Mouse (Mus musculus) ES-CJ7 (cell line): Measurements from ENCODE around the gene Acvr1.

Experiments
- DNase-seq: peaks from one replicate; pipeline ENCODE4 v3.0.0; 2011; ENCODE audit warnings: low read depth, low spot score

The Acvr1 gene

GRCm38 (mm10) chr2:58479536-58479935, 87.4 kb downstream of the Acvr1 start:
- DNase-seq: no peak

- DNase-seq: no peak
Observed at GRCm38 (mm10) chr2:58478144-58478543, 88.8 kb downstream of the Acvr1 start.

DNA sequence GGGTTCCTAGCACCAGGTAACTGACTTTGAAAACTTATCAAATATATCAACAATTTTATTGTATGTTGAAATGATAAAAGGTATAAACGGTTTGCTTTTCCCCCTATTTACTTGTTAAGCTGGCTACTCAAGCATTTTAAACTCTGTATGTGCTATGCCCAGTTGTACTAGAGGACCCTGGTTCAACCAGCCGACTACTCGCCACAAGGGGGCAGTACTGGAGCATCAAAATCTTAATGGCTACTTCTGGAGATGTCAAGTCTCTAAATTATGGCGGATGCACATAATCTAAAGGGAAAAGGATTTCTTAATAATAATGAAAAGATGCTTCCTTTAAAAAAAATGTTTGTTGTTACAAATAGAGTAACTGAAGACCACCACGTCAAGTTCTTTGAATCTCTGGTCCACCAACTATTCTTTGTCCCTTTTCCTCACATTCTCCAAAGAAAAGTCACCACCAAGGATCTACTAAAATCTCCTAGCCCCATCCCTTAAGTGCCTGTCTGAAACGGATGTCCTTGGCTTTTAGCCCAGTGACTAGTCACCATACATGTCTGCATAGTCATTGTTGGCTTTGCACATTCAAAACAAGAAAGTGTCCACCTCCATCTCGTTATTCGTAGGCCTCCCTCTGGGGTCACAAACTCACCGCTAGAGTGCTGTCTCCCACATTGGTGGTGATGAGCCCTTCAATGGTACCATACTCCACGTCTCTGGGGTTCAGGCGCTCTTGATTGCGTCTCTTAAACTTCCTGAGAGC, 89.8 kb downstream of the Acvr1 start:
- DNase-seq: peak; percentile 72

DNA sequence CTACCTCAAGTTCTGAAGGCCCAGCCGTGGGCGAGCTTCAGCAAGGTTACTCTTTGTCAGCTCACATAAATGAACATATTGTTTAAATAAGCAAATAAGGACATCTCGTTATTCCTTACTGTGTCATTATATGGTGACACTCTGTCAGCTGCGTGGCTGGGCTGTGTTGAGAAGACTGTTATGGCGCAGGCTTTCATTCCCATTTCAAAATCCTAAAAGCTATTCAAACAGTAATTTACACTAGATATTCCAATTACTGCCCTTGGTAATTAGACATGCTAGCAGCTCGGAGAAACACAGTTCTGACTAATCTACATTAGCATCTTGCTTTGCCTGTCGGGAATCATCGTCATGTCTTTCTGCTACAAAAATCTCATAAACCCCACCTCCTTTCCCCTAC, 91.4 kb downstream of the Acvr1 start:
- DNase-seq: no peak

DNA sequence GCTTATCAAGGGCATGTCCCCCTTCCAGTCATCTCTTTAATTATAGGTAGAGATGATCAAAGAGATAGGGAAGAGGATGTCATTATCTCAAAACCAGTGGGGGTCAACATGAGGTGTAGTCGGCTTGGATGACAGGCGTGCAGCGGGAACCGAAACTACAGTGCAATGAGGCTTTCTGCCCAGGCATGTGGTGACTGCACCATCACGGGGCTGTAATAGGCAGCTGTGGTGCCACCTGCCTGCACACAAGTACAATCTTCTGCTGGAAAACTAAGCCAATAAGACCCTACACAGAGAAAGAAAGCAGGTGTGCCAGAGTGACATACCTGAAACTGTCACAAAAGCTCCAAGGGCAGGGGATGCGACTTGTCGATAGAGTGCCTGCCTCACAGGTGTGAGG, 96.7 kb downstream of the Acvr1 start:
- no peak for DNase-seq

DNA sequence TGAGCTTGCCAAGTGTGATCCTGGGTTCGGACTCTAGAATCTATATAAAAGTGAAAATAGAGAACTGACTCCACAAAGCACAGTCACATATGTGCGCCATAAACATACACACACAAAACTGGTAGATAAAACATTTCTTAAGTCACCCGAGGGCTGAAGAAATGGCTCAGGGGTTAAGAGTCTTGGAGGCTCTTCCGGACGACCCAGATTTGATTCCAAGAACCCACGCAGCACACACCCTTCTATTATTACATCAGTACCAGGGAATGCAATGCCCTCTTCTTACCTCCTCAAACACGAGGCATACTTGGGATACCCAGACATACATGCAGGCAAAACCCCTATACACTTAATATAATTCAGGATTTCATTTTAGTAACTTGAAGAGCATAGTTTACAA, 97.1 kb downstream of the Acvr1 start, which contains the start of gene Gm17409:
TSS of gene Gm17409 (plus strand) at position 301 of the 400 bp plus-strand sequence.
- no peak for DNase-seq

GRCm38 (mm10) chr2:58458820-58459371, 108.1 kb downstream of the Acvr1 start:
- peak; percentile 69 for DNase-seq

DNA sequence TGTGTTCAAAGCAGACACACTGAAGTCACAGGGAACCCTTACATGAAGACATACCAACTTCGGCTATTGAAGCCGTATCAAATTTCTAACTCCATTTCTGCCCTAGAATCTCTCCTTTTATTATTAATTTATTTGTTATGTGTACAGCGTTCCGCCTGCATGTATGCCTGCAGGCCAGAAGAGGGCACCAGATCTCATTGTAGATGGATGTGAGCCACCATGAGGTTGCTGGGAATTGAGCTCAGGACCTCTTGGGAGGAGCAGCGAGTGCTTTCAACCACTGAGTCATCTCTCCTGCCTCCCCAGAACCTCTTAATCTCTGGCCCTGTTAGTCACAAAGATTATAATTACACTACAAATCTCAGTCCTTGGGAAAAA, 109.5 kb downstream of the Acvr1 start:
- peak; percentile 33 for DNase-seq

- no peak for DNase-seq
Observed at GRCm38 (mm10) chr2:58456843-58457487, 110.0 kb downstream of the Acvr1 start.

- DNase-seq: no peak
Observed at GRCm38 (mm10) chr2:58454095-58454865, 112.7 kb downstream of the Acvr1 start.

DNA sequence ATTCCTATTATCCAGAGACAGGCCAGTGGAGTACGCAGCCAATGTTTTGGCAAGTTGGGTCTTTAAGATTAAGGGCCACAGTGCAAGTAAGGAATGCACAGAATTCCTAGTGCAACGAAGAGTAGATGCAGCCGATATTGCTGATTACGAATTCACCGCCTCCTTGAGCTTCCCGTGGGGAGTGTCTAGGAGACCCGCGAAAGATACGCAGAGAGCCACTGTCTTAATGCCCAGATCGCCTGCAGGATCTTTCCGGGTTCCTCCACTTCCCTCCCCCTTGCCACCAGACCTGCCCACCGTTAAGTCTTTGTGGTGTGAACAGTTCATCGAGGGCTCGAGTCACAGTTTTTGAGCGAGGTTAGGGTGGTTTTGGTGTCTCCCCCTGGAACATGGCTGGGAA, 120.0 kb downstream of the Acvr1 start:
- DNase-seq: no peak

- no peak for DNase-seq
Observed at GRCm38 (mm10) chr2:58443163-58443562, 123.8 kb downstream of the Acvr1 start.

GRCm38 (mm10) chr2:58436911-58437310, 130.0 kb downstream of the Acvr1 start:
- no peak for DNase-seq

DNA sequence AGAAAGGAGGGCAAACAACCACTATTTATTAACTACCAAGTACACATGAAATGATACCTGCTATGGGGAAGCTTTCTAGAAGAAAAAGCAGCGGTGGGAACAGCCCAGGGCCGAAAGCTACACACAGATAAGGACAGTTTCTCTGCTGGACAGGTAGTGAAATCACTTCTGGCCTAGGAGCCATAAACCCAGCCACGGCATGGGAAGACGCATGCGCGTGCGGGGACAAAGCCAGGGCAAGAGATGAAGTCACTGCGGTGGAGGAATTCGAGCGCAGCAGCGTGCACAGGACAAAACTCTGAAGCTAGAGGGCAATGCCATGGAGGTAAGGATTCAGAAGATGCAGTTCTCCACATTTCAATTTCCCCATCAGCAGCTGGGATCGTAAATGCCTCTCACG, 131.4 kb downstream of the Acvr1 start:
- no peak for DNase-seq

DNA sequence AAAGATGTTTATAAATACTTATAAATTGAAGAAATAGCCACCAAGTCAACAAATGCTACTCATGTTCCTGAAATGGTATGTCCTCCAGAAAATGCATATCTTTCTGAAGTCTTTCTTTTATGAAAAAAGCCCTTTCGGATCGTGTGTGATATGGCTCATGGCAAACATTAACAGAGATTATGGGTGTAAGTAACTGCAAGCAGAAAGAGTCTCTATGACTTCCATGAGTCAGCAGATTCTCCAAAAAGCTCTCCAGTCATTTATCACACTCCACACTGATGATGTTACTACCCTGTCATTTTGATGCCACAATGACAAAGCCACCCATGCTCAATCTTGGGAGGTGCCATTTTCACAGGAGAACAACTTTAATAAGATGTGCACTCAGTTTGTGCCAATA, 132.5 kb downstream of the Acvr1 start:
- DNase-seq: no peak

GRCm38 (mm10) chr2:58433317-58433716, 133.6 kb downstream of the Acvr1 start:
- DNase-seq: no peak

- no peak for DNase-seq
Observed at GRCm38 (mm10) chr2:58432211-58432610, 134.7 kb downstream of the Acvr1 start.

GRCm38 (mm10) chr2:58425436-58426004, 141.4 kb downstream of the Acvr1 start:
- no peak for DNase-seq

DNA sequence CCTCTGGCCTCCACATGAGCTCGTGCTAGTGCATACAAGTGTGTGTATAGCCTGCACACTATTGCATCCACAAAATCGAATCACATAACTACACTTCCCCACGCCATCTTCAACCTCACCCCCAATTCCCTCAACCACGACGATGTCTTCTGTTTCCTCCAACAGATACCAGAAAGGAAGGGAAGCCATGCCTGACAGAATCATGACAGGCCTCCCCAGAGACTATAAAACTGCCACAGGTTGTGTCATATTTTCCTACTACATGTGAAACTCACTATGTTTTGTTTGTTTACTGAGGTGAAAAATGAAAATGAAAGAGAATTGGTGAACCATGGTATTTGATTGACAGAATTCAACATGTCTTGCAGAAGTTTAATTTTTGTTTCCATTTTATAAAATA, 143.6 kb downstream of the Acvr1 start:
- DNase-seq: no peak

DNA sequence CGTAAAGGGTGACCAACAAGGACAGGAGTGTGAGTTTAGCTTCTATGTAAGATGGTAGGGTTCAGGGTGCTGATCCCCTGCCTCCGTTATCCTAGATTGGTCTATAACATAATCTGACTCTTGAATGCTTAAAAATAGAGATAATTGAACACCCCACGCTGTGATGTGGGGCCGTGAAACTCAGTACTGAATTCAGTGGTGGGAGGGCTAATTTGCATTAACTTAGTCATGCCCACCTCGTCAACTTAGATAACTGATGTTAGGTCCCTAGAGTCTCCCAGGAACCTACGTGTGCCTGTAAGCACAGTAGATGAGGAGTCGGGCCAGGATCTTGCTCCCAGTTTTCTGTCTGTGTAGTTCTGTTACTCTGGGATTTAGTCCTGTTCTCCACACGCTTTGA, 147.4 kb downstream of the Acvr1 start:
- no peak for DNase-seq

DNA sequence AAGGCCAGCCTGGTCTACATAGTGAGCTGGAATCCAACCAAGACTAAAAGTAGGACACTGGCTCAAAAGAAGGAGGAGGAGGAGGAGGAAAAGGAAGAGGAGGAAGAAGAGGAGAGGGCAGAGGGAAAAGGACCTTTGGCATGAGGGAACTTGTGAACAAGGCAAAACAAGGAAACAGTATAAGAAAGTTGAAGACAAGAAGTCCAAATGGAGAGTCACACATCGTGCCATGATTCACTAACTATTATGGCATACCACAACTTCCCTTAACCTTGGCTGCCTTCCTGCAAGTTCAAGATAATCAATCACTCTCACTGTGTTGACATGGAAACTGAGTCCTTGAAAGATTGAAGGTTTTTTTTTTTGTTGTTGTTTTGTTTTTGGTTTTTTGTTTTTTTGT, 148.8 kb downstream of the Acvr1 start:
- DNase-seq: no peak

DNA sequence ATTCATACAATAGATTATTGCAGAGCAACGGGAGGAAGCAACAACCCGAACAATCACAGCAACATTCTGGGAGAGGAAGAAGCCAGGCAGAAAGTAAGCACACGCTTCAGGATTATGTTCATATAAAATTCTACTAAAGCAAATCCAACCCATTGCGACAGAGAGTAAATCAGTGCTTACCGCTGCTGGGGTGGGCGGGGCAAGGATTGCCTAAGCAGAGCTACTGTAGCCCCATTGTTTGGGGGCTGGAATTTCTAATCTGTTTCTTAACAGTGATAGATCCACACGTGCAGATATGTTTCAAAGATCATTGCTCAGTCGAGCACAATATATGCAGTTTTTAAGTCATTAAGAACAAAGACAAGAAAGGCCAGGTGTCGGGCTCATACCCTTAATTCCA, 149.3 kb downstream of the Acvr1 start:
- no peak for DNase-seq
